Mouse (Mus musculus) brain, embryonic 14.5 days (tissue): ENCODE measurements around the gene Nubpl.

Experiments
- CTCF ChIP-seq: fragments of 200-500 bp; IDR thresholded peaks from 2 replicates; pipeline ENCODE4 v1.5.1; 2012; ENCODE audit warnings: inconsistent platforms, mild to moderate bottlenecking, moderate library complexity, borderline replicate concordance; ENCODE audit not compliant: insufficient read depth, insufficient read length; ENCODE audit errors: extremely low read depth
- POLR2A ChIP-seq: fragments of 200-500 bp; IDR thresholded peaks from 2 replicates; pipeline ENCODE4 v1.6.1; 2012; ENCODE audit warnings: mild to moderate bottlenecking, inconsistent platforms, borderline replicate concordance; ENCODE audit not compliant: poor library complexity, insufficient read depth, insufficient read length, severe bottlenecking; ENCODE audit errors: extremely low read depth

- TF ChIP-seq POLR2A (no peak), CTCF (no peak)
Observed at GRCm38 (mm10) chr12:52154906-52155305, 57.4 kb downstream of the Nubpl start.
